Mouse (Mus musculus) midbrain, embryonic 11.5 days (tissue): ENCODE data around the gene Zfp574. TPM values are rescaled to one million over a fixed set of nuclear protein-coding genes. Genes with fewer than 3 reads are reported as not detected.
A peak's percentile ranks its signal among the peaks of the same experiment; 100 is the strongest.

ENCODE experiments used
- ATAC-seq: fragments of 200-750 bp; cut with Nextera tagmentation; 2 replicates; pipeline ENCODE4 v1.8.0; 2017; ENCODE audit warnings: moderate TSS enrichment, moderate library complexity; ENCODE audit not compliant: low FRiP score
- DNase-seq: peaks from one replicate; pipeline ENCODE4 v3.0.0; 2015; ENCODE audit warnings: low spot score; ENCODE audit errors: missing footprints
- H3K27ac ChIP-seq: fragments of 300-500 bp; sonication (generic); 2 replicates; pipeline ENCODE4 v1.5.1; 2014; ENCODE audit warnings: low read depth, low read length
- H3K27me3 ChIP-seq: fragments of 300-500 bp; sonication (generic); 2 replicates; pipeline ENCODE4 v1.6.1; 2014; ENCODE audit warnings: mild to moderate bottlenecking, low read length, moderate library complexity, mixed read lengths; ENCODE audit not compliant: control insufficient read depth, insufficient read depth
- H3K36me3 ChIP-seq: fragments of 300-500 bp; sonication (generic); 2 replicates; pipeline ENCODE4 v1.6.1; 2014; ENCODE audit warnings: mild to moderate bottlenecking, low read length, moderate library complexity, mixed read lengths; ENCODE audit not compliant: control insufficient read depth, insufficient read depth
- H3K4me1 ChIP-seq: fragments of 300-500 bp; sonication (generic); 2 replicates; pipeline ENCODE4 v1.6.1; 2014; ENCODE audit warnings: low read length; ENCODE audit not compliant: control insufficient read depth, insufficient read depth
- H3K4me2 ChIP-seq: fragments of 300-500 bp; sonication (generic); 2 replicates; pipeline ENCODE4 v1.6.1; 2014; ENCODE audit warnings: mild to moderate bottlenecking, moderate library complexity
- H3K4me3 ChIP-seq: fragments of 300-500 bp; sonication (generic); 2 replicates; pipeline ENCODE4 v1.5.1; 2014; ENCODE audit warnings: low read depth, low read length
- H3K9ac ChIP-seq: fragments of 300-500 bp; sonication (generic); 2 replicates; pipeline ENCODE4 v1.6.1; 2014; ENCODE audit warnings: low read length
- H3K9me3 ChIP-seq: fragments of 300-500 bp; sonication (generic); 2 replicates; pipeline ENCODE4 v1.6.1; 2016; ENCODE audit warnings: low read length; ENCODE audit not compliant: control insufficient read depth
- WGBS: fragments of 180-500 bp; shearing (Covaris S2); extraction: QIAGEN DNeasy Blood & Tissue Kit; methylation state at CpG from one replicate; pipeline ENCODE4 v1.1.7; 2014; 5-methylcytosine and 5-hydroxymethylcytosine counted together
- polyA plus RNA-seq: library from polyadenylated mRNA; unstranded; fragments of >200 nt; fragmentation: Nextera tagmentation; extraction: Ambion mirVana; gene quantifications from 2 replicates; pipeline ENCODE4 v1.2.1, GENCODE M21; 2014

The Zfp574 gene
- polyA plus RNA-seq, 1 experiment from 2014 or later: 22.9 TPM

GRCm38 (mm10) chr7:25079496-25080026, 7.2 kb downstream of the Zfp574 start:
- H3K4me1 ChIP-seq: peaks cover 18% of the 10 kb centered on the region
- H3K9ac ChIP-seq: no peak overlapping the region
- H3K9me3 ChIP-seq: no peaks in the 10 kb centered on the region
- H3K27me3 ChIP-seq: no peaks in the 10 kb centered on the region
- WGBS: 83% methylated on average over 12 of the region's 12 CpGs
- H3K4me3 ChIP-seq: no peak overlapping the region
- H3K4me2 ChIP-seq: no peak overlapping the region
- H3K27ac ChIP-seq: no peak overlapping the region
- DNase-seq (no peak), ATAC-seq (no peak)
- peaks cover 40% of the 10 kb centered on the region for H3K36me3 ChIP-seq

GRCm38 (mm10) chr7:25080431-25080830, 8.1 kb downstream of the Zfp574 start:
- H3K27me3 ChIP-seq: no peaks in the 10 kb centered on the region
- no peak overlapping the region for H3K9ac ChIP-seq
- no peak for ATAC-seq
- DNase-seq: no peak
- WGBS: 98% methylated on average over 13 of the region's 13 CpGs
- no peak overlapping the region for H3K27ac ChIP-seq
- H3K9me3 ChIP-seq: no peaks in the 10 kb centered on the region
- H3K4me3 ChIP-seq: no peak overlapping the region
- peaks cover 18% of the 10 kb centered on the region for H3K4me1 ChIP-seq
- no peak overlapping the region for H3K4me2 ChIP-seq
- peaks cover 43% of the 10 kb centered on the region for H3K36me3 ChIP-seq

GRCm38 (mm10) chr7:25082510-25082909, 10.1 kb downstream of the Zfp574 start:
- H3K36me3 ChIP-seq: peaks cover 43% of the 10 kb centered on the region
- peaks cover 12% of the 10 kb centered on the region for H3K4me1 ChIP-seq
- no peak overlapping the region for H3K4me2 ChIP-seq
- DNase-seq (no peak), ATAC-seq (no peak)
- WGBS: 87% methylated on average over 4 of the region's 4 CpGs
- H3K4me3 ChIP-seq: no peak overlapping the region
- H3K9me3 ChIP-seq: no peaks in the 10 kb centered on the region
- no peaks in the 10 kb centered on the region for H3K27me3 ChIP-seq
- H3K27ac ChIP-seq: no peak overlapping the region
- no peak overlapping the region for H3K9ac ChIP-seq

GRCm38 (mm10) chr7:25084621-25085020, 12.3 kb downstream of the Zfp574 start:
- Histone ChIP-seq H3K27me3 (no peaks in the 10 kb centered on the region), H3K9me3 (no peaks in the 10 kb centered on the region), H3K4me2 (no peak overlapping the region), H3K4me1 (peaks cover 12% of the 10 kb centered on the region), H3K36me3 (peaks cover 39% of the 10 kb centered on the region), H3K27ac (no peak overlapping the region), H3K9ac (no peak overlapping the region), H3K4me3 (no peak overlapping the region)
- 88% methylated on average over 5 of the region's 5 CpGs for WGBS
- DNase-seq (no peak), ATAC-seq (no peak)

GRCm38 (mm10) chr7:25086656-25087055, 14.3 kb downstream of the Zfp574 start:
- no peak for DNase-seq
- H3K4me3 ChIP-seq: no peak overlapping the region
- no peaks in the 10 kb centered on the region for H3K27me3 ChIP-seq
- H3K27ac ChIP-seq: no peak overlapping the region
- no peak overlapping the region for H3K4me2 ChIP-seq
- no peak overlapping the region for H3K9ac ChIP-seq
- H3K9me3 ChIP-seq: no peaks in the 10 kb centered on the region
- H3K36me3 ChIP-seq: peaks cover 20% of the 10 kb centered on the region
- ATAC-seq: no peak
- WGBS: 53% methylated on average over 3 of the region's 3 CpGs
- peaks cover 17% of the 10 kb centered on the region for H3K4me1 ChIP-seq

GRCm38 (mm10) chr7:25087256-25087912, 15.0 kb downstream of the Zfp574 start:
- no peak overlapping the region for H3K27ac ChIP-seq
- DNase-seq: peak; percentile 91
- H3K4me2 ChIP-seq: no peak overlapping the region
- no peaks in the 10 kb centered on the region for H3K9me3 ChIP-seq
- no peaks in the 10 kb centered on the region for H3K27me3 ChIP-seq
- no peak overlapping the region for H3K4me3 ChIP-seq
- 57% methylated on average over 10 of the region's 10 CpGs for WGBS
- peak; percentile 40 for ATAC-seq
- peaks cover 14% of the 10 kb centered on the region; the same call in 1 of the 2 replicates for H3K36me3 ChIP-seq
- peaks cover 17% of the 10 kb centered on the region for H3K4me1 ChIP-seq
- H3K9ac ChIP-seq: no peak overlapping the region

GRCm38 (mm10) chr7:25087972-25088371, 15.6 kb downstream of the Zfp574 start:
- no peak for DNase-seq
- Histone ChIP-seq H3K36me3 (peaks cover 11% of the 10 kb centered on the region; the same call in 1 of the 2 replicates), H3K4me1 (peaks cover 17% of the 10 kb centered on the region), H3K9me3 (no peaks in the 10 kb centered on the region), H3K4me2 (no peak overlapping the region), H3K9ac (no peak overlapping the region), H3K27me3 (no peaks in the 10 kb centered on the region), H3K4me3 (no peak overlapping the region), H3K27ac (no peak overlapping the region)
- ATAC-seq: no peak
- WGBS: 43% methylated on average over 5 of the region's 5 CpGs

- H3K36me3 ChIP-seq: peaks cover 6% of the 10 kb centered on the region; the same call in 1 of the 2 replicates
- H3K9me3 ChIP-seq: no peaks in the 10 kb centered on the region
- H3K4me1 ChIP-seq: peaks cover 19% of the 10 kb centered on the region
- H3K27ac ChIP-seq: no peak overlapping the region
- H3K27me3 ChIP-seq: no peaks in the 10 kb centered on the region; the same call in 1 of the 2 replicates
- ATAC-seq (peak; percentile 41; the same call in 1 of the 2 replicates), DNase-seq (peak; percentile 93)
- WGBS: 4% methylated on average over 10 of the region's 10 CpGs
- H3K4me2 ChIP-seq: no peak overlapping the region
- no peak overlapping the region for H3K9ac ChIP-seq
- H3K4me3 ChIP-seq: no peak overlapping the region
Measured at GRCm38 (mm10) chr7:25088531-25088930, 16.2 kb downstream of the Zfp574 start.

GRCm38 (mm10) chr7:25088968-25089367, 16.6 kb downstream of the Zfp574 start:
- Histone ChIP-seq H3K4me1 (peaks cover 20% of the 10 kb centered on the region), H3K4me3 (no peak overlapping the region), H3K9ac (no peak overlapping the region), H3K27ac (no peak overlapping the region), H3K27me3 (no peaks in the 10 kb centered on the region; the same call in 1 of the 2 replicates), H3K36me3 (peaks cover 3% of the 10 kb centered on the region; the same call in 1 of the 2 replicates), H3K9me3 (no peaks in the 10 kb centered on the region), H3K4me2 (no peak overlapping the region)
- peak; percentile 43; the same call in 1 of the 2 replicates for ATAC-seq
- DNase-seq: no peak
- 33% methylated on average over 10 of the region's 11 CpGs for WGBS
